Mouse (Mus musculus) frontal cortex, postnatal 36 days (tissue): ENCODE measurements around the gene Nup210l.

ENCODE experiments used
- DNase-seq, 2 experiments: peaks; one replicate each; pipeline ENCODE4 v3.0.0; 2022; ENCODE audit warnings: low spot score in 2 of 2

Nup210l gene

GRCm38 (mm10) chr3:90255784-90256353, 151.9 kb downstream of the Nup210l start:
- no peak for DNase-seq

- no peak for DNase-seq
Measured at GRCm38 (mm10) chr3:90256731-90257530, 153.0 kb downstream of the Nup210l start.

- no peak for DNase-seq
Measured at GRCm38 (mm10) chr3:90258521-90258920, 154.6 kb downstream of the Nup210l start.
